Comparison of ENCODE assay signal across 8 mouse cellular contexts in genomic region chr15:80256656-80257601, GRCm38 (mm10). TPM values are rescaled to one million over a fixed set of nuclear protein-coding genes. Genes with fewer than 3 reads are reported as not detected.
DNase-seq lines count a peak whose midpoint lies in the region; ATAC-seq lines count a peak whose summit lies in the region.

No protein-coding gene starts in this region.

- H3K4me3 ChIP-seq in erythroblast, embryonic 14.5 days (replicated peaks) = peak overlapping the region; percentile 99
- peak overlapping the region; percentile 100 for H3K4me3 ChIP-seq in forebrain, embryonic 10.5 days
- H3K4me3 ChIP-seq in liver, embryonic 12.5 days = peak overlapping the region; percentile 98

- H3K27me3 ChIP-seq in erythroblast, embryonic 14.5 days (ENCODE audit: control insufficient read depth) = no peaks in the 10 kb centered on the region
- H3K27me3 ChIP-seq in forebrain, embryonic 10.5 days (ENCODE audit: poor library complexity, severe bottlenecking) = no peaks in the 10 kb centered on the region
- H3K27me3 ChIP-seq in liver, embryonic 12.5 days (replicated peaks) = no peaks in the 10 kb centered on the region

- H3K9me3 ChIP-seq in erythroblast, embryonic 14.5 days (ENCODE audit: control insufficient read depth, low read length) = no peaks in the 10 kb centered on the region
- no peaks in the 10 kb centered on the region for H3K9me3 ChIP-seq in forebrain, embryonic 10.5 days
- H3K9me3 ChIP-seq in liver, embryonic 12.5 days (replicated peaks) = no peaks in the 10 kb centered on the region

- peak; percentile 15 for DNase-seq in 3T3-L1 (ENCODE audit: low read depth, low spot score)
- no peak for DNase-seq in forebrain, embryonic 10.5 days (ENCODE audit: extremely low spot score, low spot score)
- no peak for DNase-seq in right cerebral cortex, adult 2 months (ENCODE audit: low spot score in 2 of 2)
- no peak for DNase-seq in adrenal gland, postnatal 36 days
- DNase-seq in testis, postnatal 10 days (ENCODE audit: low spot score) = no peak

- ATAC-seq in erythroblast, adult 5-6 weeks (replicated peaks; ENCODE audit: low FRiP score, poor library complexity, severe bottlenecking) = no peak
- no peak for ATAC-seq in liver, embryonic 12.5 days

- peaks cover 83% of the 10 kb centered on the region for H3K36me3 ChIP-seq in erythroblast, embryonic 14.5 days (ENCODE audit: control insufficient read depth)
- peaks cover 67% of the 10 kb centered on the region for H3K36me3 ChIP-seq in forebrain, embryonic 10.5 days (replicated peaks)
- peaks cover 78% of the 10 kb centered on the region for H3K36me3 ChIP-seq in liver, embryonic 12.5 days

- peak overlapping the region; percentile 85 for H3K4me2 ChIP-seq in liver, embryonic 12.5 days

- peak overlapping the region; percentile 100 for H3K9ac ChIP-seq in liver, embryonic 12.5 days

- WGBS in forebrain, embryonic 10.5 days = 72% methylated on average over 12 of the region's 12 CpGs
- 50% methylated on average over 12 of the region's 12 CpGs for WGBS in liver, embryonic 12.5 days (ENCODE audit: insufficient replicate concordance)

- peaks cover 84% of the 10 kb centered on the region for H3K4me1 ChIP-seq in erythroblast, embryonic 14.5 days (ENCODE audit: control insufficient read depth)
- H3K4me1 ChIP-seq in forebrain, embryonic 10.5 days = peaks cover 64% of the 10 kb centered on the region
- H3K4me1 ChIP-seq in liver, embryonic 12.5 days = peaks cover 77% of the 10 kb centered on the region

- peak overlapping the region; percentile 100 for H3K27ac ChIP-seq in forebrain, embryonic 10.5 days
- peak overlapping the region; percentile 99 for H3K27ac ChIP-seq in liver, embryonic 12.5 days

RNA-seq across cellular contexts. Expression of gene Atf4, which starts 1.9 kb away (rescaled TPM):
- polyA plus RNA-seq in erythroblast, embryonic 14.5 days (2012) = 65.1 and 68.9 TPM in 2 replicates
- 86.3 and 108 TPM in 2 replicates for total RNA-seq in erythroblast, adult 5-6 weeks (2015; ENCODE audit: low replicate concordance)
- total RNA-seq in erythroblast, adult 5-6 weeks (2017; ENCODE audit: low replicate concordance) = 148 and 150 TPM in 2 replicates
- 120 and 132 TPM in 2 replicates for polyA plus RNA-seq in forebrain, embryonic 10.5 days (2016; fragmentation: Nextera tagmentation; extraction: Ambion mirVana)
- 141 and 145 TPM in 2 replicates for polyA plus RNA-seq in liver, embryonic 12.5 days (2016; fragmentation: Nextera tagmentation; extraction: Ambion mirVana)
- total RNA-seq in adrenal gland, postnatal 36 days (2021) = 100 to 1,000 TPM; 263 to 281 TPM

RNA-seq across cellular contexts. Expression of gene Rps19bp1, which starts 7.2 kb away (rescaled TPM):
- 6.6 and 8.7 TPM in 2 replicates for polyA plus RNA-seq in erythroblast, embryonic 14.5 days (2012)
- total RNA-seq in erythroblast, adult 5-6 weeks (2015; ENCODE audit: low replicate concordance) = 15.4 and 16.5 TPM in 2 replicates
- total RNA-seq in erythroblast, adult 5-6 weeks (2017; ENCODE audit: low replicate concordance) = 5.0 and 10.1 TPM in 2 replicates
- polyA plus RNA-seq in forebrain, embryonic 10.5 days (2016; fragmentation: Nextera tagmentation; extraction: Ambion mirVana) = 63.5 and 66.2 TPM in 2 replicates
- polyA plus RNA-seq in liver, embryonic 12.5 days (2016; fragmentation: Nextera tagmentation; extraction: Ambion mirVana) = 46.8 and 47.0 TPM in 2 replicates
- 10 to 100 TPM; 41.4 to 46.9 TPM for total RNA-seq in adrenal gland, postnatal 36 days (2021)

RNA-seq across cellular contexts. Expression of gene AC140267.1, which starts 21.3 kb away (rescaled TPM):
- polyA plus RNA-seq in erythroblast, embryonic 14.5 days (2012) = not detected in 2 replicates
- total RNA-seq in erythroblast, adult 5-6 weeks (2015; ENCODE audit: low replicate concordance) = not detected in 2 replicates
- not detected in 2 replicates for total RNA-seq in erythroblast, adult 5-6 weeks (2017; ENCODE audit: low replicate concordance)
- polyA plus RNA-seq in forebrain, embryonic 10.5 days (2016; fragmentation: Nextera tagmentation; extraction: Ambion mirVana) = 3.6 and 3.7 TPM in 2 replicates
- polyA plus RNA-seq in liver, embryonic 12.5 days (2016; fragmentation: Nextera tagmentation; extraction: Ambion mirVana) = not detected in 2 replicates
- total RNA-seq in adrenal gland, postnatal 36 days (2021) = 10 to 100 TPM; 13.7 to 16.1 TPM

RNA-seq across cellular contexts. Expression of gene Mief1, which starts 23.1 kb away (rescaled TPM):
- polyA plus RNA-seq in erythroblast, embryonic 14.5 days (2012) = 1.5 and 1.7 TPM in 2 replicates
- 6.5 and 7.7 TPM in 2 replicates for total RNA-seq in erythroblast, adult 5-6 weeks (2015; ENCODE audit: low replicate concordance)
- 17.8 and 18.8 TPM in 2 replicates for total RNA-seq in erythroblast, adult 5-6 weeks (2017; ENCODE audit: low replicate concordance)
- polyA plus RNA-seq in forebrain, embryonic 10.5 days (2016; fragmentation: Nextera tagmentation; extraction: Ambion mirVana) = 44.3 and 48.2 TPM in 2 replicates
- polyA plus RNA-seq in liver, embryonic 12.5 days (2016; fragmentation: Nextera tagmentation; extraction: Ambion mirVana) = 29.1 and 30.1 TPM in 2 replicates
- 10 to 100 TPM; 44.7 to 49.2 TPM for total RNA-seq in adrenal gland, postnatal 36 days (2021)

RNA-seq across cellular contexts. Expression of gene Cacna1i, which starts 30.1 kb away (rescaled TPM):
- not detected in 2 replicates for polyA plus RNA-seq in erythroblast, embryonic 14.5 days (2012)
- not detected in 2 replicates for total RNA-seq in erythroblast, adult 5-6 weeks (2015; ENCODE audit: low replicate concordance)
- not detected in 2 replicates for total RNA-seq in erythroblast, adult 5-6 weeks (2017; ENCODE audit: low replicate concordance)
- 0.02 and 0.04 TPM in 2 replicates for polyA plus RNA-seq in forebrain, embryonic 10.5 days (2016; fragmentation: Nextera tagmentation; extraction: Ambion mirVana)
- polyA plus RNA-seq in liver, embryonic 12.5 days (2016; fragmentation: Nextera tagmentation; extraction: Ambion mirVana) = 0.02 and 0.37 TPM in 2 replicates
- total RNA-seq in adrenal gland, postnatal 36 days (2021) = under 1 TPM; 0.30 to 0.63 TPM
